Mouse (Mus musculus) c-Kit-positive CD71-positive TER-119-positive erythroid progenitor cells, embryonic 14.5 days (primary cell): Measurements from ENCODE around the gene Kat14.
A peak's percentile ranks its signal among the peaks of the same experiment; 100 is the strongest.

ENCODE experiments used
- DNase-seq: peaks from one replicate; pipeline ENCODE4 v3.0.0-alpha.2; 2013; ENCODE audit warnings: low spot score

The Kat14 gene

DNA sequence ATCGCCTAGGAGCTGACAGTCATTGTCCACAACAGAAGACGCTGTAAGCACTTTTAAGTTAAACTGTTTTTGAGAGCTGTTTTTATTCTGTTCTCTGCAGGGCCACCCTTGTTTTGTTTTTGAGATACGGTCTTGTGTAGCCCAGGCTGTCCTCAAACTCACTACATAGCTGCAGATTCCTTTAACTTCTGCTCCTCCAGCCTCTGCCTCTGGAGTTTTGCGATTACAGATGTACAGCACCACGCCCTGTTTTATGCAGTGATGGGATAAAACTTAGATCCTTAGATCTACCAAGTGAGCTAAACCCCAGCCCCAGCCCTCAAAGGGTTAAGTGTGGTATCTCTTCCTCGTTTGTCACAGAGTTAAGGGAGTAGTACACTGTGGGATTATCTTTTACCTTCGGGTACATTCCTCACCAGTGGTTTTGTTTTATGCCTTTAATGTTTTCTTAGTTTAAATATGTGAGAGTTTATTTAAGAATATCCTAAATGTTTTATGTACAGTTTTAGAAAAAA, 13.9 kb downstream of the Kat14 start:
- DNase-seq = peak; percentile 19

DNA sequence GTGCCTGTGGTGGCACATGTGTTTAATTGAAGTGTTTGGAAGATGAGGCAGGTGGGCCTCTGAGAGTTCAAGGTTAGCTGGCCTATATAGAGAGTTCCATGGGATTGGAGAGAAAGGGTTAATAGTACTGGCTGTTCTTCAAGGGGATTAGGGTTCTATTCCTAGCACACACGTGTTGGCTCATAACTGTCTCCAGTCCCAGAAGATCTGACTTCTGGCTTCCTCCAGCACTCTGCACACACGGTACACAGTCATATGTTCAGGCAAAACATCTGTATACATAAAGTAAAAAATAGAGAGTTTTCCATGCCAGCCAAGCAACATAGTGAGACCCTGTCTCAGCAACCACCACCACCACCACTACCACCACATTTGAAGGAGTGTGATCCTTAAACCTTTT, 17.5 kb downstream of the Kat14 start:
- no peak for DNase-seq

DNA sequence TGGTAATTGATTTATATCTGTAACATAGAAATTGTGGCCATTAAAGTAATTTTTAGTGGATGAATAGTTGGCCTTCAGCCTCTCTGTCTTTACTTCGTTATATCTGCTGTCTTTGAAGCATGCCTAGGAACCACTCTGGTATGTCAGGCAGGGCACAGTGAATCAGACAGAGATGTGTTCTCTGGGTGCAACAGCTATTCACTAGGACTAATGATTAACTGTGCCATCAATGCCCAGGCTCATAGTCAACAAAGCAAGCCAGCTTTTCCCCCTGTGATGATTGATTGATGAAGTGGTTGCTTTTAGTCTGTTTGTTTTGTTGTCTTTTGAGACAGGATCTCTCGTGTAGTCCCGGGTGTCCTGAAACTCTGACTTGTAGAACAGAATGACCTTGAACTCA, 19.6 kb downstream of the Kat14 start:
- DNase-seq = no peak

DNA sequence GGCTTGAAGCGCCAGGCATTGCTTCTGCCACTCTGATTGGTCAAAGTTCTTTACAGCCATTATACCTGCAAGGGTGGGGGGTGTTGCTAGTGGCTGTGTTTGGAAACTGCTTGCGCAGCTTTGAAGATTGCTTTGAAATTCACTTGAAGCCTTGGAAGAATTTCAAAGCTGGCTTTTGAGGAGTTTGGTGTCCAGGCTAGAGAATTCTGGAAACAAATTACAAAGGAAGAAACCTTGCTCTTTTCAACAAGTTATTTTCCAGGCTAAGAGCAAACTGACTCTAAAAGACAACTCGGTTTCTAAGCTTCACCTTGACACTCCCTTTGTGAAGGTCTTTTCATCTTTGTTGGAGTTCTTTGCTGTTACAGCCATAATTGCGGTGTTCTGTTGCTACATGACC, 30.7 kb downstream of the Kat14 start:
- no peak for DNase-seq

DNA sequence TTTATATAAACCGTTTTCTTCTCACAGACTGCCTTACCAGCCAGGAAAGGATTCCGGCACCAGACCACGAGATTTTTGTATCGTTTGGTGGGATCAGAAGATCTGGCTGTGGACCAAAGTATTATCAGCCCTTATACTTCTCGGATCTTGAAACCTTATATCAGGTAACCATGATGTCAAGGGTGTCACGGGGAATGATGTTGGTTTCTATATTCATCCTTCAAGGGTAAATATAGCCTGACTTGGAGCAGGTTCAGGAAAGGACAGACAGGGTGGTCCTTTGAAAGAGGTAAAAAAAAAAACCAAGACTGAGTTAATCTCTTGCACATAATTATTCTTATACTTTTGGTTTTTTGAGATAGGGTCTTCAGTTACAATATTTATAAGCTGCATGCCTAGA, 31.9 kb downstream of the Kat14 start:
- DNase-seq = no peak

DNA sequence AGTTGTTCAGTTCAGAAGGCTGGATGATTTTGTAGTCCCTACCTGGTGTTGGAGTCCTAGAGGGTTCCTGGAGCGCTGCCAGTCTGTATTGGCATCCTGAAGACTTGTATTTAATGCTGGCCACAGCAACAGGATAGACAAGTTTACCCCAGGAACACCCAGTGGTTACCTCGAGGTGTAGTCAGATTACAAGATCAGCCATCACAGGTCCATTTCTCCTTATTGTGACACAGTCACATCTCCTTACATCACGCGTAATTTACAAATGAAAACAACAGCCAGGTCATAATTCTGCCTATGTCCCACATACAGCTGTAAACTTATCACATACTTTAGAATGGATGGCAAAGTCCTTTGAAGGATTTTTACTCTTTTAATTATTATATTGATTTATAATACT, 40.3 kb downstream of the Kat14 start:
- DNase-seq = no peak

DNA sequence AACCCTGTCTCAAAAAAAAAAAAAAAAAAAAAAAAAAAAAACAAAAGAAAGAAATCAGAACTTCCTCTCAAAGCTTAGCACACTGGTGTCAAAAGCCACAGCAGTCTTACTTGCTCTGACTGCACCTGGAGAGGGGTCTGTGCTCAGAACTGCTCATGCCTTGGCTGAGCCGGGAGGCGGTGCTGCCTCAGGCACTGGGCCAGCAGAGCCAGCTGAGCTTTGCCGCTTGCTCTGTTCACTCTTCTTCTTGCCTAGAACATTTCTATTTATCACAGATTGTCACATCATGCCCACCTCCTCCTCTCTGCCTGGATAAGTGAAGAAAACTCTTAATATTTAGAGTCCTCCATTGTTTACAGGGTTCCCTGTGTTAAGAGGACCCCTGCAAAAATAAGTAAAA, 41.8 kb downstream of the Kat14 start:
- DNase-seq = no peak

DNA sequence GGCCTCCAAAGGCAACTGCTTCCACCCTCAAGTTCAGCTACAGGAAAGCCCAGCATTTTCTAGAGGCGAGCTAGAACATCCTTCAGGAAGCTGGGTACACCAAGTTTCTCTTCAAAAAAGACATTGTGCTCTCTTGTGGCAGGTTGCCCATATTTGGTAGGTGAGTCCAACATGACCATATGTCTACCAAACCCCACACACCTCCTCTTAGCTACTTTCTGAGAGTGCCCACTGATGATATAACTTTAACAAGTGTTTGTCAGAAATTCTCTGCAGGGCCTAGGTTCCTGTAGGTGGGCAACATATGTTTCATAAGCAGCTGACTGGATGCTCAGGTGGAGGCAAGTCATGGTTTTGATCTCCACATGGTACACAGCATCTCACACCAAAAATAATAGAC, 45.9 kb downstream of the Kat14 start:
- no peak for DNase-seq

DNA sequence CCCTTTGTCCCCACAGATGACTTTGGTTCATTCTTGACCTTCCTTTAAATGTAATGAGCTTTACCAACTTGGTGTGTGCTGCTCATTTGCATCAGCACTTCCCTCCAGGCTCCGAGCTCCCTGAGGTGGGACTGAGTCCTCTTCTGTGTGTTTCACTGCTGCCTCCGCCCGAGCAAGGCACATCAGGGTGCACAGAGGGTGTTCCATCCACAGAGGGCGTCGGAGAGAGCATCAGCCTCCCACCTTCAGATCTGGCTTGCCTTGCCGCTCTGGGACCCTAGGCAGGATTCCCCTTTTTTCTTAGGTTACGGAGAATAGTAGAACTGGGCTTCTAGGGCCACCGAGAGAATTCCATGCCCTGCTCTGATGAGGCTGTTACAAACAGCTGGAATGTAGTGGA, 48.1 kb downstream of the Kat14 start:
- DNase-seq = no peak

DNA sequence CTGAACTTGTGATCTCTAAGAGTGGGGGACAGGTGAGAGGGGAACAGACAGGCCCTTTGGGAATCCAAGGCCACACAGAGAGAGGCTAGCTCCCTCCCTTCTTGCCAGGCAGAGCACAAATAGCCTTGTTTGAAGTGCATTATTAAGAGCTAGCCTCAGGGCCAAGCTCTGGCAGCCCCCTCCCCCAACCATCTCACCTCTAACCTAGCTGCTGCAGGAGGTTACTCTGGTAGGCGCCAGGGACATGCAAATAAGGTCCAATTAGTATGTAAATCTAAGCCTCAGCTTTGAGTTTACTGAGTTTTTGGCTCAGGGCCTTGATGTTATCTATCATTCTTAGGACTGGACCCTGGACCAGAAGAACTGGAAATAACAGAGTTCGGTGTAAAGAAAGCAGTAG, 49.3 kb downstream of the Kat14 start:
- no peak for DNase-seq

DNA sequence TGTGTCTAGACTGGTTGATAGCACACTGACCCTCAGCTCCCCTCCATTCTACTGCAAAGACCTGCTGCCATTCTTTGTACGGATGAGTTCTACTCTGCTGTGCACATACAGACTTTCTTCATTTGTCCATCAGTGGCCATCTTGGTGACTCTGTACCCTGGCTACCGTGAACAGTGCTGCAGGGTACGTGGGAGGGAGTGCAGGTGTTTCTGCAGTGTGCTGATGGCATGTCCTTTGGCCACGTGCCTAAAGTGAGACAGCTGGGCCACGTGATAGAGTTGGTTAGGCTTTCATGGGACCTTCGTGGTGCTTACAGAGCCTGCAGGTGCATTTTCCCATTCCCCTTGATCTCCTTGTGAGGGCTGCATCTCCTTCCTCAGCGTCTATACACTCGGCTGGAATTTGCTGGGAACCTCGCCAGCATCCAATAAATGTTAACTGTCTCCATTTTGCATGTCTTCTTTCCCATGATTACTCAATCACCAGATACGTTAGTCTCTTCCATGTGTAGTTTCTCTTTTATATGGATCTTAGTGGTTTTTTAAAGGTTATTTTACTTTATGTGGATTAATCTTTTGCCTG, 53.4 kb downstream of the Kat14 start:
- no peak for DNase-seq

DNA sequence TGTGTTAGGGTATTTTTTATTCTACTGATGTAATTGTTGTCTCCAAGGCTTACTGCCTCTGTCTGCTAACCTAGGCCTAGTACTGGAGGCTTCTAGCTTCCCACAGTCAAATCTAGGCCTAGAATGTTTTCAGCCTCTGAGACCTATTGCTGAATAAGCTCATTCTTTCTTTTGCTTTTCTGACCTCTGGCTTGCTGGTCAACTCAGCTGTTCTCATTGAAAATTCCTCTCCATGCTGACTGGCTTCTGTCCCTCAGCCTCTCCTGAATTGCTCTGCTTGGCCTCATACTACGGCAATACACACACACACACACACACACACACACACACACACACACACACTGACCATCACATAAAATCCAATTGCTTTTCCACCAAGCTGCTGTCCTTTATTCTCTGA, 57.0 kb downstream of the Kat14 start:
- DNase-seq = no peak

DNA sequence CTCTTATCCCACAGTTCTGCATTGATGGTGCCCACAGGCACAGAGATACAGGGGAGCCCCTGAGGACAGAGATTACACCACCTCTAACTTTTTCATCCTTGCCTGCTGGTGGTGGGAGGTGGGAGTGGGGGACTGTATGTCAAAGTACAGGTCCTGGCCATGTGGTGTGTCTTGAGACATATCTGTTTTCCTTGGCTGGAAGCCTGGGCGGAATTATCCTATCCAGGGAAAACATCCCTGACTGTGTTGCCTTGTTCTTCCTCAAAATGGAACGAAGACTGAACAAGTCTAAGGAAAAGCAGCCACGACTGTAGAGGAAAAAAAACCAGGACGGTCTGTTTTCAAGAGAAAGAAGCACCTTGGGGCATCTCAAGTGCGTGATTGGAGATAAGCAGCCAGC, 59.1 kb downstream of the Kat14 start:
- DNase-seq = no peak

DNA sequence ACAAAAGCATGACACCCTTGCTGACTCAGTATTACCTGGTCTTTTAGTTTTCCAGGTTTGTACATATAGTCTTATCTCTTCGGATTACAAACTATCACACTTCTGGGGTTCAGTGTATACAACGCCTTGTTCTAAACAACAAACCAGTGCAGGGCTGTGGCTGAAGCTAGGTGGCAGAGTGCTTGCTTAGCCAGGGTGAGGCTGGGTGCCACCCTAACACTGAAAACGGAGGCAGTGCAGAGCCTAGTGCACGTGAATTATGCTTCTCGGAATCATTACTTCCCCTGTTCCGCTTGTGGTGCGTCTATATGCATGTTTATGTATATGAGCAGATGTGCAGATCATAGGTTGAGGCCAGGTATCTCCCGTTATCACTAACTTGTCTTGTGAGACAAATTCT, 59.9 kb downstream of the Kat14 start:
- DNase-seq = no peak

DNA sequence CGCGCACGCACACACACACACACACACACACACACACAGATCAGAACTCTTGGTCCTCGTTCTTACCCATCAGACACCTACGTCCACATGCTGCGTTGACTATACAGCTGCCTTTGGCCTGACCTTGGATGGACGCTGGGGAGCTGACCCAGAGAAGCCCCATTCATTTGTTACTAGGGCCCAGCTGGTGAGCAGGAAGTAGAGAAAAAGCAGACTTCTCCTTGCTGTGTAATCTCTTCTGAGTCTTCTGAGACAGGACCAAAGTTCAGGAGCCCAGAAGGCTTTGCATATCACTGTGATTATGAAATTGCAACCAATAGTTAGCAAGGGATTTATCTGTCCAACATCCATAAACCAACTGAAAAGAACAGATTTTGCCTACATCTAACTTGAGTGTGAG, 60.4 kb downstream of the Kat14 start:
- no peak for DNase-seq

DNA sequence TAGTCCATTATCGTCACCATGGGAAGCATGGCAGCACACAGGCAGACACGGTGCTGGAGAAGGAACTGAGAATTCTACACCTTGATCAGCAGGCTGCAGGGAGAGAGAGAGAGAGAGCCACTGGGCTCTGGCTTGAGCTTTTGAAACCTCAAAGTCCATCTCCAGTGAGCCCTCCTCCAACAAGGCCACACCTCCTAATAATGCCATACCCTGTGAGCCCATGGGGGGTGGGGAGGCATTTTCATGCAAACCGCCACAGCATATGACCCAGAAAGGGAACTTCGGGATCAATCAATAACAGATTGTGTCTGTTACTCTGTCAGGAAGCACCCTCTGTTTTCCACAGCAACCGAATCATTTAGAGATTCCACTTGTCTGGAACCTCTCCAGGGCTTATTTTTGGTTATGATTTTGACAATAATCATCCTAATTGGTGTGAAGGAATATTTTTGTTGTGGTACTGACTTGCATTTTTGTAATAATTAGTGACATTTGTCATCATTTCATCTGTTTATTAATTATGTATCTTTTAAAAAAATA, 62.6 kb downstream of the Kat14 start:
- no peak for DNase-seq

DNA sequence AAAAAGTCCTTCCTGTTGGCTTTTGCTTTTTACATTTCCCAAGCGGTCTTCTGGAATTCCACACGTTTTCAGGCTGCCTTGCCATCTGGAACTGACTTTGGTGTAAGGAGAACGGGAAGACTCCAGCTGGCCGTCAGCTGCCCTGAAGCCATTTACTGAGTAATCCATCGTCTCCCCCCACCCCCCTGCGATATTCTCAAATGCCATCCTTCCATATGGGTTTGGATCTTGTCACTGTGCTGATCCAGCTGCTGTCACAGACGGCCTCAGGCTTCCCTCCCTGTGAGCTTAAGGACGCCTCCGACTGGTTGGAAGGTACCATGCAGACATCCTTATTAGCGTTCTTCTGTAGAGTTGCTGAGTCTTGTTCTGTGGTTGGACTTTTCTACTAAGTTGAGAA, 66.9 kb downstream of the Kat14 start:
- DNase-seq = no peak

DNA sequence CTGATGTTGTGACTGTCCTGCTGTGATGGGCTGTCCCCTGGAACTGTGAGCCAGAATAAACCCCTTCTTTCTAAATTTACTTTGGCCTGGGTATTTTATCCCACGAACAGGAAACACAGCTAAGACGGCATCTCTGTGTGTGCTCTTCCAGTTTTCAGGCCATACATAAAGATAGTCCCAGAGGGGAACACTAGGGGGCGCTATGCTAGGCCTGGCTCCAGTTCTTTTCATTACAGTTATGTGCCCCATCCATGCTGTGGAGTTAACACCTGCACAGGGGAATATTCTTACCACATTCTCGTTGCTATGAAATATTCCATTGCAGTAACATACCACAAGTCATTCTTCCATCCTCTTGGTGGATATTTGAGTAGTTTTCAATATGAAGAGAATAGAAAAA, 69.6 kb downstream of the Kat14 start:
- peak; percentile 20 for DNase-seq

DNA sequence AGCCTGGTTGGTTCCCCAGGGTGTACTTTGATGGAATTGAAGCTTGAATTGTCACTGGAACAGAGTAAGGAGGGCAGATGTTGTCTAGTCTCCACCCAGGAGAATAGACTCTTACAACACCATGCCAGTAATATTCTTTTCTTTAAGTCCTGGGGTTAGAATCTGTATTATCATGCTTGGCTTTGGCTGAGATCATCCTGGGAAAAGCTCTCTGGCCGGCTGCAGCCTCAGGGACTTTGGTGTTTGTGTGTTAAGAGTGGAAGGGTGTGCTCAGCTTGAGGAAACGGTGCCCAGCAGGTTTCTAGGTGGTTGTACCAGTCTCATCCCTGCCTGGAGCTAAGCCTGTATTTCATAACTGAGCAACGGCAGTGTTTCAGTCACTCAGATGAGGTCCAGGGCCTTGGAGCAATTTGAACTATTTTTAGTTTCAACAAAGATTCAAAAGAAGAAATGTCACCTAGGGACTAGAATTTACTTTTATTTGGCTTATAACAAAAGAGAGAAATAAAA, 70.5 kb downstream of the Kat14 start:
- DNase-seq = no peak

DNA sequence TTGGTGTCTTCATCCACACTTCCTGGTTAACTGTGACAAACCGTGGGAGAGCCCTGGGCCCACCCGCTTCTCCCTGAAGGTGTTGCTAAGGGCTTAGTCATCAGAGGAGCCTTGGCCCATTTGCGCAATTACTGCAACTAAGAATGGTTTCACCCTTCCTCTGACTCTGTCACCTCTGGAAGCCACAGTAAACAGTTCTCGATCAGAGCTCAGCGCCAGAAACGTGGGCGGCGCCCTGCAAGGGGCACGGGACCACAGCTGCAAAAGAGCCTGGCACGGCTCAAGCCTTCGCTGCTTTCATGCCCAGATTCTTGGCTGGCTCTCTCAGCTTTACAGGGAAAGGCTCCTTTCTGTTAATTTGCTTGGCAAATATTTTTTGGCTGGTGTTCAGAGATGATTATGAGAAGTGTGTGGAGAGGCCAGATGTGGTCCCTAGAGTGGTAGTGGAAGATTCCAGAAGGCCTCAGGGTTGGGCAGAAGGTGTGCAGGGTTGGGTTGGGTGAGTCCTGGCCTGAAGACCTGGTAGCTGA, 72.7 kb downstream of the Kat14 start:
- no peak for DNase-seq

DNA sequence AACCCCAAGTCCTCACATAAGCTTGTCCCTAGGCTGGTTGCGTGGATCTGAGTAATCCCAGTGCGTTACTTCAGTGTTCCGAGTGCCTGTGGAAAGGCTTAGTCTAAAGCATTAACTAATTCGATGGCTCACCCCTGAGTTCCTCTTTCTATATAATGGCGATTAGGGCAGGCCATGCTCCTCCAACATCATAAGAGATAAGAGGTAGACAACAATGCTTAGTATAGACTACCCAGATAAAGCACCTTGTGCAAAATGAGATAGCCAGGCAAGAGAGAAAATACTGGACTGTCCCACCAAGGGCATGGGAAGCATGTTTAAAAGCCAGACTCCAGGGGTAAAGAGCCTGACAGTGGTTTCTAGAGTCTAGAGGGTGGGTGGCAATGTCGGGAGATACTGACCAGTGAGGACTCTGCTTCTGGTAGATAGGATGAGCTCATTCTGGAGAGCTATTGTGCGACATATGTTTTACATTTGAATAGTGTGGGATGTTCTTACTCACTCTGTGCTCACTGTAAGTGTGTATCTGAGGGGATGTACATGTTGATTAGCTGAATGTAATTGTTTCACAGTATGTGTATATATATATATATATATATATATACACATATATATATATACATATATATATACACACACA, 77.7 kb downstream of the Kat14 start:
- DNase-seq = no peak

DNA sequence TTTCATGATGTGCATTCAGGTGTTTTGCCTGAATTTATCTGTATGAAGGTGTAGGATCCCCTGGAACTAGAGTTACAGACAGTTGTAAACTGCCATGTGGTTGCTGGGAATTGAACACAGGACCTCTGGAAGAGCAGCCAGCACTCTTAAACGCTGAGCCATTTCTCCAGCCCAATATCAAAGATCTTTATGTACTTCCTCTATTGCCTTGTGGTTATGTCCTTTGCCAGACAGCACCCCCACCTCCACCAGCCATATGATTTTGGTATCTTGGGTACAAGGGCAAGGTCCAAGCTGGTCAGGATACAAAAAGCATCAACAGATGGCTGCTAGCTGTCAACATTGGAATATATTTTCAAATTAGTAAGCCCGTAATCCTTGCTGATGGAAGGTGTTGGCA, 81.6 kb downstream of the Kat14 start:
- DNase-seq = no peak

DNA sequence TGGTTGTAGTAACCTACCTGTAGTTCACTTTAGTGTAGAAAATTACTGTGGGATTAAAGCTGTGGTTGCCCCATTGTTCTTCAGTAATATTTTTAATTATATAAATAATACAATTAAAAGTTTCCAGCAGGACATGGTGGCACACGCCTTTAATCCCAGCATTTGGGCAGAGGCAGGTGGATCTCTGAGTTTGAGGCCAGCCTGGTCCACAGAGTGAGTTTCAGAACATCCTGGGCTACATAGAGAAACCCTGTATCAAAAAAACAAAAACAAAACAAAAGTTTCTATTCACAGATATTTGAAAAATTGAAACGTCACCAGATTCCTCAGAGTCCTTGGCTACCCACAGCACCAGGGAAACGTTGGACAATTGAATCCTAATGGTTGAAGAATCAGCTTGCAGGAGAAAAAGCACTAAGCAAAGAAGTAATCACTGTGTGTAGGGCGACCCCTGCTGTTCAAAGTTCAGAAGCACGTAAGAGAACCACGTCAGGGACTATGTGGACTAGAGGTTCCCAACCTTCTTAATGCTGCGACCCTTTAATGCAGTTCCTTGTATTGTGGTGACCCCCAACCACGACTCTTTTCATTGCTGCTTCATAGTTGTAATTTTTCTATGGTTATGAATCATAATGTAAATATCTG, 83.7 kb downstream of the Kat14 start:
- peak; percentile 61 for DNase-seq
